Mouse (Mus musculus): ENCODE results near the gene Wdr17. TPM values are rescaled to one million over a fixed set of nuclear protein-coding genes. Genes with fewer than 3 reads are reported as not detected.
"Not testable (repeated sequence)": the region's sequence is repeated elsewhere in the genome, so short reads cannot be mapped to it uniquely, and the experiment has no call there.

Wdr17 gene
- polyA plus RNA-seq, 1 experiment from 2014 or later, result 1.5 TPM

- Histone ChIP-seq H3K4me1 (ENCODE audit: control insufficient read depth, insufficient read depth, low read length) (no peaks in the 10 kb centered on the region), H3K4me2 (ENCODE audit: low read depth, low read length) (no peak overlapping the region), H3K27me3 (replicated peaks; ENCODE audit: control insufficient read depth, insufficient read depth, low read length) (no peaks in the 10 kb centered on the region), H3K27ac (replicated peaks; ENCODE audit: low read depth, low read length) (no peak overlapping the region), H3K36me3 (ENCODE audit: control insufficient read depth, insufficient read depth, low read length) (no peaks in the 10 kb centered on the region), H3K4me3 (ENCODE audit: low read depth, low read length) (no peak overlapping the region), H3K9me3 (ENCODE audit: control insufficient read depth, low read length) (no peaks in the 10 kb centered on the region), H3K9ac (ENCODE audit: low read depth, low read length) (no peak overlapping the region)
- whole genome bisulfite sequencing, result 73% methylated on average over 3 of the region's 3 CpGs
- no peak for DNase-seq (ENCODE audit: low spot score)
- no peak for ATAC-seq (ENCODE audit: low read depth)
These were observed 219.2 kb downstream of the Wdr17 start for GRCm38 (mm10) chr8:54667756-54668155.

GRCm38 (mm10) chr8:54660675-54661074, 226.3 kb downstream of the Wdr17 start:
- Histone ChIP-seq H3K36me3 (ENCODE audit: control insufficient read depth, insufficient read depth, low read length) (no peaks in the 10 kb centered on the region), H3K9ac (ENCODE audit: low read depth, low read length) (no peak overlapping the region), H3K27ac (replicated peaks; ENCODE audit: low read depth, low read length) (no peak overlapping the region), H3K4me2 (ENCODE audit: low read depth, low read length) (no peak overlapping the region), H3K4me3 (ENCODE audit: low read depth, low read length) (no peak overlapping the region), H3K9me3 (ENCODE audit: control insufficient read depth, low read length) (no peaks in the 10 kb centered on the region), H3K27me3 (replicated peaks; ENCODE audit: control insufficient read depth, insufficient read depth, low read length) (no peaks in the 10 kb centered on the region), H3K4me1 (ENCODE audit: control insufficient read depth, insufficient read depth, low read length) (no peaks in the 10 kb centered on the region)
- 26% methylated on average over 5 of the region's 5 CpGs for WGBS
- ATAC-seq (ENCODE audit: low read depth) (peak; percentile 60), DNase-seq (ENCODE audit: low spot score) (peak; percentile 69)

DNA sequence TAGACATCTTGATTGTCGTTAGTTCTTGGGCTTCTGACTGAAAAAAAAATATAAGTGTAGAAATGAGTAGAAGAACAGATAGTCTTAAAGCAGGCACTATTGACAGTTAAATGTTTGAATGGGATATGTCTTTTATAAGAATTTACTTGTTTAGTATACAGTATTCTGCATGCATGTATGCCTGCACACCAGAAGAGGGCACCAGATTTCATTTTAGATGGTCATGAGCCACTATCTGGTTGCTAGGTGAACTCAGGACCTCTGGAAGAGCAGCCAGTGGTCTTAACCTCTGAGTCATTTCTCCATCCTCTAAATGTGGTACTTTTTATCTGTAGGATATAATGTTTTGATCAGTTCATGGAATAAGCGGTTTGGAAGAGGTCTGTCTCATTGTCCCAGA, 227.3 kb downstream of the Wdr17 start:
- WGBS, result 74% methylated on average over 2 of the region's 2 CpGs
- H3K4me1 ChIP-seq (ENCODE audit: control insufficient read depth, insufficient read depth, low read length), result no peaks in the 10 kb centered on the region
- no peak overlapping the region for H3K4me3 ChIP-seq (ENCODE audit: low read depth, low read length)
- ATAC-seq (ENCODE audit: low read depth) (no peak), DNase-seq (ENCODE audit: low spot score) (no peak)
- H3K9ac ChIP-seq (ENCODE audit: low read depth, low read length), result no peak overlapping the region
- no peak overlapping the region for H3K4me2 ChIP-seq (ENCODE audit: low read depth, low read length)
- H3K9me3 ChIP-seq (ENCODE audit: control insufficient read depth, low read length), result no peaks in the 10 kb centered on the region
- no peaks in the 10 kb centered on the region for H3K27me3 ChIP-seq (replicated peaks; ENCODE audit: control insufficient read depth, insufficient read depth, low read length)
- H3K36me3 ChIP-seq (ENCODE audit: control insufficient read depth, insufficient read depth, low read length), result no peaks in the 10 kb centered on the region
- H3K27ac ChIP-seq (replicated peaks; ENCODE audit: low read depth, low read length), result no peak overlapping the region

DNA sequence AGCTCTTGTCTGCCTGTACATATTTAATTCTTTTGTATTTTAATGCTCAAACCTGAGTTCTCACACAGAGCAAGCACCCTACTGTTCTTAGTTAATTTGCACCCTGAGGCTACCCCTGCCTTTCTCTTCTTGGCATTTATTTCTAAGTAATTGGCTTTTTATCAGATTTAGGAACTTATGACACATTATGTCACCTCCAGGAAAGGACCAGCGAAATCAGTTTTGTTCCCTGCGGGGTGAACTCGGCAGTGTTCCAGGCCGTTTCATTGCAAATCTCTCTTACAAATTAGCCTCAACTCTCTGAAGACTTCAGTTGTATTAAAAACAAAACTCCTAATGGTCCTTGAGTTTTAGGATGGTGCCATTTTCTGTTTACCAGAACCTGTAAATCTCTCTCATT, 248.3 kb downstream of the Wdr17 start:
- Histone ChIP-seq H3K36me3 (ENCODE audit: control insufficient read depth, insufficient read depth, low read length) (no peaks in the 10 kb centered on the region), H3K4me2 (ENCODE audit: low read depth, low read length) (no peak overlapping the region), H3K27me3 (replicated peaks; ENCODE audit: control insufficient read depth, insufficient read depth, low read length) (no peaks in the 10 kb centered on the region), H3K9me3 (ENCODE audit: control insufficient read depth, low read length) (no peaks in the 10 kb centered on the region), H3K4me3 (ENCODE audit: low read depth, low read length) (no peak overlapping the region), H3K9ac (ENCODE audit: low read depth, low read length) (no peak overlapping the region), H3K4me1 (ENCODE audit: control insufficient read depth, insufficient read depth, low read length) (no peaks in the 10 kb centered on the region), H3K27ac (replicated peaks; ENCODE audit: low read depth, low read length) (no peak overlapping the region)
- WGBS, result 74% methylated on average over 4 of the region's 4 CpGs
- DNase-seq (ENCODE audit: low spot score) (no peak), ATAC-seq (ENCODE audit: low read depth) (no peak)

DNA sequence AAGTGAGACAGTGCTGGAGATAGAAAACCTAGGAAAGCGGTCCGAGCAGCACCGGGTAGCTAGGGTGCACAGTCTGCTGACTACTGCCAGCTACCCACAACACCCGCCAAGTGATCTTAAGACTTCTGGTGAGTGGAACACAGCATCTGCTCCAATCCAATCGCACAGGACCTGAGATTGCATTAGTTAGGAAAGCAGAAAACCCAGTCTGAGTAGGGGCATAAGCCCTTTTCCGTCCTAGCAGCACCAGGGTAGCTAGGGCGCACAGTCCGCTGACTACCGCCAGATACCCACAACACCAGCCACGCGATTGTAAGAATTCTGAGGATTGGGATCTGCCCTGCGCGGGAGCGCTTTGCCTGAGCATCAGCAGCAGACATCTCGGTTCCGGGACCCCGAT, 270.3 kb downstream of the Wdr17 start:
- not testable (repeated sequence) for H3K4me2 ChIP-seq (ENCODE audit: low read depth, low read length); H3K36me3 ChIP-seq (ENCODE audit: control insufficient read depth, insufficient read depth, low read length); ATAC-seq (ENCODE audit: low read depth); H3K27me3 ChIP-seq (replicated peaks; ENCODE audit: control insufficient read depth, insufficient read depth, low read length); H3K27ac ChIP-seq (replicated peaks; ENCODE audit: low read depth, low read length); H3K9me3 ChIP-seq (ENCODE audit: control insufficient read depth, low read length); H3K4me1 ChIP-seq (ENCODE audit: control insufficient read depth, insufficient read depth, low read length); H3K4me3 ChIP-seq (ENCODE audit: low read depth, low read length); H3K9ac ChIP-seq (ENCODE audit: low read depth, low read length); DNase-seq (ENCODE audit: low spot score)
- 89% methylated on average over 17 of the region's 17 CpGs for WGBS

- Histone ChIP-seq H3K27ac (replicated peaks; ENCODE audit: low read depth, low read length) (no peak overlapping the region), H3K9me3 (ENCODE audit: control insufficient read depth, low read length) (no peaks in the 10 kb centered on the region), H3K4me1 (ENCODE audit: control insufficient read depth, insufficient read depth, low read length) (no peaks in the 10 kb centered on the region), H3K9ac (ENCODE audit: low read depth, low read length) (no peak overlapping the region), H3K4me3 (ENCODE audit: low read depth, low read length) (no peak overlapping the region), H3K27me3 (replicated peaks; ENCODE audit: control insufficient read depth, insufficient read depth, low read length) (no peaks in the 10 kb centered on the region), H3K4me2 (ENCODE audit: low read depth, low read length) (no peak overlapping the region), H3K36me3 (ENCODE audit: control insufficient read depth, insufficient read depth, low read length) (no peaks in the 10 kb centered on the region)
- DNase-seq (ENCODE audit: low spot score) (peak; percentile 4), ATAC-seq (ENCODE audit: low read depth) (no peak)
- 49% methylated on average over 4 of the region's 4 CpGs for WGBS
These were observed 276.7 kb downstream of the Wdr17 start for GRCm38 (mm10) chr8:54610238-54610637.

DNA sequence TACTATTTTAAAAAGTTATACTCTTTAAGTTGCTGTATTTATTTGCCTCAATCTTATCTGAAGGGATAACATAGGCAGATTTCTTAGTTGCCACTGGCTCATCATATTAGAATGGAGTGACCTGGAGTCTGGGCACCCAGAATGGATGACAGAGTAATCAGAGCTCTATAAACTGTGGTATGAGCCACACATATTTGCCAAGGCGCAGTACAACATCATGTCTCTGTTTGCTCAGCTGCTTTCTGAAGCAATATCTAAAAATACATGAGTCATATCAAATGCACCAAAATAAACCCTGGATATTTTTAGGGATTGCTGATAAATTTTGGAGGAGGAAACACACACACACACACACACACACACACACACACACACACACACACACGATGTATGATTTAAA, 277.6 kb downstream of the Wdr17 start:
- Histone ChIP-seq H3K36me3 (ENCODE audit: control insufficient read depth, insufficient read depth, low read length) (no peaks in the 10 kb centered on the region), H3K9ac (ENCODE audit: low read depth, low read length) (no peak overlapping the region), H3K4me3 (ENCODE audit: low read depth, low read length) (no peak overlapping the region), H3K4me1 (ENCODE audit: control insufficient read depth, insufficient read depth, low read length) (no peaks in the 10 kb centered on the region), H3K4me2 (ENCODE audit: low read depth, low read length) (no peak overlapping the region), H3K9me3 (ENCODE audit: control insufficient read depth, low read length) (no peaks in the 10 kb centered on the region), H3K27ac (replicated peaks; ENCODE audit: low read depth, low read length) (no peak overlapping the region), H3K27me3 (replicated peaks; ENCODE audit: control insufficient read depth, insufficient read depth, low read length) (no peaks in the 10 kb centered on the region)
- DNase-seq (ENCODE audit: low spot score), result no peak
- no peak for ATAC-seq (ENCODE audit: low read depth)
- 81% methylated on average over 2 of the region's 2 CpGs for WGBS

- 71% methylated on average over 4 of the region's 4 CpGs for WGBS
- no peak overlapping the region for H3K27ac ChIP-seq (replicated peaks; ENCODE audit: low read depth, low read length)
- ATAC-seq (ENCODE audit: low read depth) (no peak), DNase-seq (ENCODE audit: low spot score) (no peak)
- H3K9me3 ChIP-seq (ENCODE audit: control insufficient read depth, low read length), result no peaks in the 10 kb centered on the region
- H3K4me2 ChIP-seq (ENCODE audit: low read depth, low read length), result no peak overlapping the region
- H3K4me3 ChIP-seq (ENCODE audit: low read depth, low read length), result no peak overlapping the region
- H3K9ac ChIP-seq (ENCODE audit: low read depth, low read length), result no peak overlapping the region
- no peaks in the 10 kb centered on the region for H3K36me3 ChIP-seq (ENCODE audit: control insufficient read depth, insufficient read depth, low read length)
- H3K4me1 ChIP-seq (ENCODE audit: control insufficient read depth, insufficient read depth, low read length), result peaks cover 6% of the 10 kb centered on the region; the same call in 1 of the 2 replicates
- no peaks in the 10 kb centered on the region for H3K27me3 ChIP-seq (replicated peaks; ENCODE audit: control insufficient read depth, insufficient read depth, low read length)
These were observed 283.5 kb downstream of the Wdr17 start for GRCm38 (mm10) chr8:54603440-54603839.

DNA sequence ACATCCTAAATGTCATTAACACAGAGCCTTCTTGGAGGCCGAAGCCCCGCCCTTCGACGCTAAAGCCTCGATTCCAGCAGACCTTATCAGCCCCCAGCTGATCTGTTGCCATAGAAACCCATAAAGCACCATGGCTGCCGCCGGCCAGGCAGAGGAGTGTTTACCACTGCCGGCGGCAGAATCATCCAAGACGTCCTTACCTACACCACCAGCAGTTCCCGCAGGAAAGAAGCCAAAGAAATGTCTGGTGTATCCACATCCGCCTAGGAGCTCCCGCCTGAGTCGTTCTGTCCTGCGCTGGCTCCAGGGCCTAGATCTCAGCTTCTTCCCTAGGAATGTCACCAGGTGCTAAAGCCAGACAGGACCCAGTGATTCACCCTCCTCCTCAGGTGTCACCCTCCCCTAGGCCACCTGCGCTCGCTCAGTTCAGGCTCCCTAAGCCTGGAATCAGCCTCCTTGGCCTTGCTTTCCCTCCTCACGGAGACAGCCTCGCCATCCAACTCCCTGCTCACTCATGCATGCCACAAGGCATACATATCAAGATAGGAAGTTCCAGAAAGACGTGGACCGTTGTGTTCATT, 286.2 kb downstream of the Wdr17 start, which contains the start of gene Spata4:
TSS of gene Spata4 (plus strand) at position 111 of the 581 bp plus-strand sequence.
- DNase-seq (ENCODE audit: low spot score) (peak; percentile 60), ATAC-seq (ENCODE audit: low read depth) (peak; percentile 75)
- Histone ChIP-seq H3K36me3 (ENCODE audit: control insufficient read depth, insufficient read depth, low read length) (no peaks in the 10 kb centered on the region), H3K9me3 (ENCODE audit: control insufficient read depth, low read length) (no peaks in the 10 kb centered on the region), H3K27me3 (replicated peaks; ENCODE audit: control insufficient read depth, insufficient read depth, low read length) (no peaks in the 10 kb centered on the region), H3K4me3 (ENCODE audit: low read depth, low read length) (peak within 1 kb of the TSS; percentile 30), H3K27ac (replicated peaks; ENCODE audit: low read depth, low read length) (no peak within 1 kb of the TSS), H3K4me2 (ENCODE audit: low read depth, low read length) (peak within 1 kb of the TSS; percentile 57), H3K9ac (ENCODE audit: low read depth, low read length) (peak within 1 kb of the TSS; percentile 46), H3K4me1 (ENCODE audit: control insufficient read depth, insufficient read depth, low read length) (peaks cover 6% of the 10 kb centered on the region; the same call in 1 of the 2 replicates)
- WGBS, result 10% methylated on average over 21 of the region's 21 CpGs

All from embryonic facial prominence, embryonic 14.5 days (tissue).